Mouse (Mus musculus): ENCODE results near the gene Myadm. TPM values are rescaled to one million over a fixed set of nuclear protein-coding genes. Genes with fewer than 3 reads are reported as not detected.
"Not testable (repeated sequence)": the region's sequence is repeated elsewhere in the genome, so short reads cannot be mapped to it uniquely, and the experiment has no call there.

Myadm gene
- polyA plus RNA-seq, 1 experiment from 2014 or later: 55.1 TPM

DNA sequence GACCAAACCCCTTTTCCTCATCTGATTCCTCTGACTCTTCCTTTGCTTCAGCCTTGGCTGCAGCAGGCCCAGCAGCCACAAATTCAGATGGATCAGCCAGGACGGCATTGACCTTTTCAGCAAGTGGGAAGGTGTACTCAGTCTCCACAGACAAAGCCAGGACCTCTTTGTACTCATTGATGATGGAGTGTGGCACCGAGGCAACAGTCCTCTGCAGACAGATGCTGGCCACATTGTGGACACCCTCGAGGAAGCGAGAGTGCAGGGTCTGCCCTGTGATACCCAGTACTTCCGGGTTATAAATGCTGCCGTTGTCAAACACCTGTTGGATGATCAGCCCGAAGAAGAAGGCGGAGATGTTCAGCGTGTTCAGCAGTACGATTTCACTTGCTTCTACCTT lies 4.3 kb upstream of the Myadm start:
- Histone ChIP-seq H3K9ac (ENCODE audit: low read depth, low read length) (no peak overlapping the region), H3K9me3 (replicated peaks; ENCODE audit: control insufficient read depth, low read length) (no peaks in the 10 kb centered on the region), H3K27me3 (ENCODE audit: control insufficient read depth, insufficient read depth, low read depth, low read length) (no peaks in the 10 kb centered on the region), H3K4me3 (ENCODE audit: low read depth, low read length) (no peak overlapping the region), H3K36me3 (ENCODE audit: control insufficient read depth, insufficient read depth) (no peaks in the 10 kb centered on the region), H3K4me1 (ENCODE audit: control insufficient read depth, low read depth, low read length) (peaks cover 7% of the 10 kb centered on the region), H3K4me2 (ENCODE audit: low read depth, low read length) (no peak overlapping the region), H3K27ac (ENCODE audit: low read length) (no peak overlapping the region)
- 75% methylated on average over 10 of the region's 10 CpGs for WGBS (ENCODE audit: insufficient replicate concordance)
- no peak for ATAC-seq (ENCODE audit: low read depth)

DNA sequence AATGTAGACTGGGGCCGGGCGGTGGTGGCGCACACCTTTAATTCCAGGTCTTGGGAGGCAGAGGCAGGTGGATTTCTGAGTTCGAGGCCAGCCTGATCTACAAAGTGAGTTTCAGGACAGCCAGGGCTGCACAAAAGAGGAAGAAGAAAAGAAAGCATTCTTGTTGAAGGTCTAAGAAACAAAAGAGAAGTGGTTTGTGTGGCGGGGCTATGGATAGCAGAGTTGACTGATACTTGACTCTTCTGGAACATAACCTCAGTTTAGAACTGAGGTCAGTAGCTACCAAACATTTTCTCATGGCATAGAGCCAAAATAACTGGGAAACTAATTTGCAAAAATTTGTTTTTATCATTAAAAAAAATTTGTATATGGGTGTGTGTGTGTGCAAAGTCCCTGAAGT lies 2.8 kb upstream of the Myadm start:
- Histone ChIP-seq H3K27me3 (ENCODE audit: control insufficient read depth, insufficient read depth, low read depth, low read length) (no peaks in the 10 kb centered on the region), H3K9me3 (replicated peaks; ENCODE audit: control insufficient read depth, low read length) (no peaks in the 10 kb centered on the region), H3K27ac (ENCODE audit: low read length) (no peak overlapping the region), H3K4me3 (ENCODE audit: low read depth, low read length) (no peak overlapping the region), H3K4me2 (ENCODE audit: low read depth, low read length) (no peak overlapping the region), H3K36me3 (ENCODE audit: control insufficient read depth, insufficient read depth) (no peaks in the 10 kb centered on the region), H3K9ac (ENCODE audit: low read depth, low read length) (no peak overlapping the region), H3K4me1 (ENCODE audit: control insufficient read depth, low read depth, low read length) (peaks cover 8% of the 10 kb centered on the region)
- ATAC-seq (ENCODE audit: low read depth): no peak
- WGBS (ENCODE audit: insufficient replicate concordance): 67% methylated on average over 5 of the region's 5 CpGs

DNA sequence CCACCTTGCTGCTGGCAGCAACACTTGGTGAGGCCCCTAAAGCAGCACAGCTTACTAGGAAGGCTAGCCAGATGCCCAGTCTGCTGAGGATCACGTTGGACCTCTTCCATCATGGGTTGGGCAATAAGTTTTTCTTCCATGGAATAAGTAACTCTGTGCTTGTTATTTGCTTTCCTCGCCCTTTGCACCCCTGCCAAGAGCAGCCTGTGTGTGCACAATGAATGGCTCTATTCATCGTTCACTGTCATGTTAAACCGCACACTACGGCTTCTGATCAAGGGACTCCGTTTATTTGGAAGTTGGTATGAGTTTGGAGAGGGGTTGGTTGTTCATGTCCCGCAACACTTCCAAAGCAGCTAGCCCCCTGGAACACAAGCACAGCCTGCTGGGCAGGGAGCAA lies 1.7 kb upstream of the Myadm start:
- peak overlapping the region; percentile 82 for H3K27ac ChIP-seq (ENCODE audit: low read length)
- no peaks in the 10 kb centered on the region for H3K36me3 ChIP-seq (ENCODE audit: control insufficient read depth, insufficient read depth)
- no peaks in the 10 kb centered on the region for H3K27me3 ChIP-seq (ENCODE audit: control insufficient read depth, insufficient read depth, low read depth, low read length)
- H3K9ac ChIP-seq (ENCODE audit: low read depth, low read length): no peak overlapping the region
- ATAC-seq (ENCODE audit: low read depth): peak; percentile 58
- no peak overlapping the region for H3K4me3 ChIP-seq (ENCODE audit: low read depth, low read length)
- H3K4me1 ChIP-seq (ENCODE audit: control insufficient read depth, low read depth, low read length): peaks cover 8% of the 10 kb centered on the region
- no peaks in the 10 kb centered on the region for H3K9me3 ChIP-seq (replicated peaks; ENCODE audit: control insufficient read depth, low read length)
- 63% methylated on average over 7 of the region's 7 CpGs for WGBS (ENCODE audit: insufficient replicate concordance)
- peak overlapping the region; percentile 39; the same call in 1 of the 2 replicates for H3K4me2 ChIP-seq (ENCODE audit: low read depth, low read length)

DNA sequence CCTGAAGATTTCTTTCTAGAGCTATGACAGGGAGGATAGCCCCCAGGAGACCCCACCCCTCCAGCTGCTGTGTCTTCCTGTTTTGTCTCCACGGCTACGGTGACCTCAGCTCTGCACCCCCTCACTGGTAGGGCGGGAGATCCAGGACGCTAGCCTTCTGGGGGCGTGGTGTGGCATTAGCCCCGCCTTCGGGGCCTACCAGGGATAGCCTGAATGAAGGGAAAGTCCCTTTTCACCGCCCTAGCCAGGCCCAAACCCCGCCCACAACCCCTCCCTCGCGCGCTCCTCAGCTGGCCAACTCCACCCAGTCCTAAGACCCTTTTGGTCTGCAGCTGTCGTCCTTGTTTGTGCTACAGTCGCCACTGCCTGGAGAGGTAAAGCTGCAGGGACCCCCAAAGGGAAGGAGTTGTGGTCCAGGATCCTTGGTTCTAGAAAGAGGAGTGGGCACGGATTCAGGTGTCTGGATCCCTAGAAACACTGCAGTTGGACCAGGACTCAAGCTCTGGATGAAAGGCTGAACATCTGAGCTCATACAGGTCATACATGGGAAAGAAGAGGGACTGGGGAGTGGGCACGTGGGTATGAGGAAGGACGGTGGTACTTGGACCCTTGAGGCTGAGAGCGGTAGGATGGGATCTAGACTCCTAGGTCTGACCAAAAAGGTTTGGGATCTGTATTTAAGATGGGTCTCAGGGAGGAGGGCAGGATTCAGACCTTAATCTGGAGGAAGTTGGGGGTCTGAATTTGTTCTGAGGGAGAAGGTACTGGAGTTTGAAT lies 1.6 kb downstream of the Myadm start:
- H3K4me2 ChIP-seq (ENCODE audit: low read depth, low read length): peak overlapping the region; percentile 61
- peak overlapping the region; percentile 60 for H3K4me3 ChIP-seq (ENCODE audit: low read depth, low read length)
- H3K4me1 ChIP-seq (ENCODE audit: control insufficient read depth, low read depth, low read length): peaks cover 10% of the 10 kb centered on the region
- peak overlapping the region; percentile 52 for H3K9ac ChIP-seq (ENCODE audit: low read depth, low read length)
- WGBS (ENCODE audit: insufficient replicate concordance): 5% methylated on average over 18 of the region's 18 CpGs
- ATAC-seq (ENCODE audit: low read depth): peak; percentile 78
- no peaks in the 10 kb centered on the region for H3K9me3 ChIP-seq (replicated peaks; ENCODE audit: control insufficient read depth, low read length)
- no peaks in the 10 kb centered on the region for H3K27me3 ChIP-seq (ENCODE audit: control insufficient read depth, insufficient read depth, low read depth, low read length)
- no peaks in the 10 kb centered on the region for H3K36me3 ChIP-seq (ENCODE audit: control insufficient read depth, insufficient read depth)
- peak overlapping the region; percentile 72 for H3K27ac ChIP-seq (ENCODE audit: low read length)

DNA sequence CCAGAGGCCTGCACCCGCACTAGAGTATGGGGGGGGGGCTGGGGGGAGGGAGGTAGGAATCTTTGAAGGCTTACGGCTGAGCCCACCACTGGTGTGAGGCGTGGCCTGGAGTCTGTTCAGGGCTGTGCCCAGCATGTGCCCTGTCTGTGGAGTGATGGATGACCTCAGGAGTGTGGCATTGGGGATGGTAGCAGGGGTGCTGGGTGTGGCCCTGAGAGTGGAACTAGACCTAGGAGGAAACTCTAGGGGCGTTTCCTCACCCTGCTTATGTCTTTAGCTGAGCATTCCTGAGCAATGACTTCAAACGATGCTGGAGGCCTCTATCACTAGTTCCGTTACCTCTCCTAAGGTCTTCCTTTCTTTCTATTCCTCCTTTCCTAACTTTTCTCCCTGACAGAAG lies 2.3 kb downstream of the Myadm start:
- peak overlapping the region; percentile 52 for H3K9ac ChIP-seq (ENCODE audit: low read depth, low read length)
- H3K36me3 ChIP-seq (ENCODE audit: control insufficient read depth, insufficient read depth): no peaks in the 10 kb centered on the region
- H3K4me2 ChIP-seq (ENCODE audit: low read depth, low read length): peak overlapping the region; percentile 61
- peak overlapping the region; percentile 60 for H3K4me3 ChIP-seq (ENCODE audit: low read depth, low read length)
- no peaks in the 10 kb centered on the region for H3K27me3 ChIP-seq (ENCODE audit: control insufficient read depth, insufficient read depth, low read depth, low read length)
- peaks cover 10% of the 10 kb centered on the region for H3K4me1 ChIP-seq (ENCODE audit: control insufficient read depth, low read depth, low read length)
- H3K27ac ChIP-seq (ENCODE audit: low read length): peak overlapping the region; percentile 72; the same call in 1 of the 2 replicates
- 48% methylated on average over 6 of the region's 6 CpGs for WGBS (ENCODE audit: insufficient replicate concordance)
- H3K9me3 ChIP-seq (replicated peaks; ENCODE audit: control insufficient read depth, low read length): no peaks in the 10 kb centered on the region
- ATAC-seq (ENCODE audit: low read depth): no peak

DNA sequence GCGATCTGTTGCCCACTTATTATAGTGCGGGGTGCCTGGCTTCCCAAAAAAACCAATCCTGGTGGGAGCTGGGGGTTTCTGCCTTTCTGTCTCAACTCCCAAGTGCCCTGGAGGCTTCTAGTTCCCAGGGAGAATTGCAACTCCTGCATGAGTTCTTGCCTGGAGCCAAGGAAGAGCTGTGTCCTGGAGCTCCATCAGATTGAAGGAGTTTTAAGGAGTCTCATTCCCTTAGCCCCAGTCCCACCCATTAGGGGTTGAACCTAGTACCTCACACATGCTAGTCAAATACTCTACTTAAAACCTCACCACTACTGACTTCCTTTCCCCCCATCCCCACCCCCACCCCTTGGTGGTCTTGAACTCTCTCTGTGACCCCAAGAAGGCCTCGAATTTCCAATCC lies 2.9 kb downstream of the Myadm start:
- no peak for ATAC-seq (ENCODE audit: low read depth)
- H3K4me1 ChIP-seq (ENCODE audit: control insufficient read depth, low read depth, low read length): peaks cover 10% of the 10 kb centered on the region

DNA sequence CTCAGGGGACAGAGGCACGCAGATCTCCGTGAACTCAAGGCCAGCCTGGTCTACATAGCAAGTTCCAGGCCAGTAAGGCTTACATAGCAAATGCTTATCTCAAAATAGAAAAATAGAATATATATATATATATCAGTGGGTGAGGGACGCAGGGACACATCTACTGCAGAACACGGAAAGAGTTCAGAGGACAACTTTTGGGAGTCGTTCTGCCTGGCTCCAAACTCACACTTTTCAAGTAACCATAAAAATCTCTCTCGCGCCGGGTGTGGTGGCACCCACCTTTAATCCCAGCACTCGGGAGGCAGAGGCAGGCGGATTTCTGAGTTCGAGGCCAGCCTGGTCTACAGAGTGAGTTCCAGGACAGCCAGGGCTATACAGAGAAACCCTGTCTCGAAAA lies 3.4 kb downstream of the Myadm start:
- H3K9me3 ChIP-seq (replicated peaks; ENCODE audit: control insufficient read depth, low read length); H3K36me3 ChIP-seq (ENCODE audit: control insufficient read depth, insufficient read depth); H3K4me1 ChIP-seq (ENCODE audit: control insufficient read depth, low read depth, low read length); ATAC-seq (ENCODE audit: low read depth); H3K9ac ChIP-seq (ENCODE audit: low read depth, low read length); H3K27me3 ChIP-seq (ENCODE audit: control insufficient read depth, insufficient read depth, low read depth, low read length): not testable (repeated sequence)
- 54% methylated on average over 12 of the region's 12 CpGs for WGBS (ENCODE audit: insufficient replicate concordance)
- Histone ChIP-seq H3K27ac (ENCODE audit: low read length) (peak overlapping the region; percentile 16), H3K4me3 (ENCODE audit: low read depth, low read length) (peak overlapping the region; percentile 60), H3K4me2 (ENCODE audit: low read depth, low read length) (peak overlapping the region; percentile 61)

More for the DNA sequence above, 2.9 kb downstream of the Myadm start:
- peak overlapping the region; percentile 61 for H3K4me2 ChIP-seq (ENCODE audit: low read depth, low read length)
- peak overlapping the region; percentile 60 for H3K4me3 ChIP-seq (ENCODE audit: low read depth, low read length)
- no peaks in the 10 kb centered on the region for H3K9me3 ChIP-seq (replicated peaks; ENCODE audit: control insufficient read depth, low read length)
- WGBS (ENCODE audit: insufficient replicate concordance): 63% methylated on average over 3 of the region's 3 CpGs
- H3K36me3 ChIP-seq (ENCODE audit: control insufficient read depth, insufficient read depth): peaks cover under 1% of the 10 kb centered on the region; the same call in 1 of the 2 replicates
- H3K9ac ChIP-seq (ENCODE audit: low read depth, low read length): no peak overlapping the region; the same call in 1 of the 2 replicates
- peak overlapping the region; percentile 16 for H3K27ac ChIP-seq (ENCODE audit: low read length)
- H3K27me3 ChIP-seq (ENCODE audit: control insufficient read depth, insufficient read depth, low read depth, low read length): no peaks in the 10 kb centered on the region

DNA sequence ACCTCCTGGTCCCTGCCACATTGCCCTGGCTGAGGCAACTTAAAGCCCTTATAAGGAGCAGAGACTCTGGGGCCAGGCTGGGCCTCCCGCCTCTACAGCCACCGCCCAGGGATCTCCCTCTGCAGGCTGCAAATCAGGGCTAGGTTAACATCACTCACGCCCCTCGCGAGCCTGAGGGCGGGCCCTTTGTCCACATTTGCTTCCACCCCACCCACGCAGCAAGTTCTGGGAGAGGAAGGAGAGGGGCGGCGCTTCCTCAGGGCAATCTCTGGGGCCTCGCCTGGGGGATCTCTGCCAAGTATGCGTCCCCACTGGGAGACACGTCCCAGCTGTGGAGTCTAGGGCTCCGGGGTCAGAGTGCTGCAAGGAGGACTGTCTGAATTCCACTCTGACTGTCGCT lies 3.9 kb downstream of the Myadm start:
- Histone ChIP-seq H3K4me2 (ENCODE audit: low read depth, low read length) (peak overlapping the region; percentile 61), H3K4me1 (ENCODE audit: control insufficient read depth, low read depth, low read length) (peaks cover 10% of the 10 kb centered on the region), H3K9me3 (replicated peaks; ENCODE audit: control insufficient read depth, low read length) (no peaks in the 10 kb centered on the region), H3K27me3 (ENCODE audit: control insufficient read depth, insufficient read depth, low read depth, low read length) (no peaks in the 10 kb centered on the region), H3K36me3 (ENCODE audit: control insufficient read depth, insufficient read depth) (peaks cover 6% of the 10 kb centered on the region; the same call in 1 of the 2 replicates), H3K9ac (ENCODE audit: low read depth, low read length) (peak overlapping the region; percentile 42; the same call in 1 of the 2 replicates), H3K4me3 (ENCODE audit: low read depth, low read length) (peak overlapping the region; percentile 54), H3K27ac (ENCODE audit: low read length) (peak overlapping the region; percentile 47)
- ATAC-seq (ENCODE audit: low read depth): peak; percentile 80
- WGBS (ENCODE audit: insufficient replicate concordance): under 1% methylated on average over 14 of the region's 14 CpGs

DNA sequence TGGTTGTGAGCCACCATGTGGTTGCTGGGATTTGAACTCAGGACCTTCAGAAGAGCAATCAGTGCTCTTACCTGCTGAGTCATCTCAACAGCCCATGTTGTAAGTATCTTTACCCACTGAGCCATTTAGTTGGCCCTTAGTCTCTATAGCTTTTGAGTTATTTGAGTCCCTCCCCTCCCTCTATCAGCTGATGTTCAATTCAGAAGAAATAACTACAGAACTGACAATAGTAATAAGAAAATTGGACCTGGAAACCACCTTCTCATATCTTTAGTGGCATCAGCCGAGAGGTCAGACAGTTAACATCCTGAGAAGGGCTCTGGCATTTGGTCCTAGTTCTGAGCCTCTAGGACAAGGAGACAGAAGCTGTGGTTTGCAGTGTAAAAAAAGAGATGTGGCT lies 5.9 kb downstream of the Myadm start:
- WGBS (ENCODE audit: insufficient replicate concordance): 40% methylated on average over 1 of the region's 1 CpGs
- H3K4me1 ChIP-seq (ENCODE audit: control insufficient read depth, low read depth, low read length): peaks cover 4% of the 10 kb centered on the region
- no peaks in the 10 kb centered on the region for H3K9me3 ChIP-seq (replicated peaks; ENCODE audit: control insufficient read depth, low read length)
- H3K4me3 ChIP-seq (ENCODE audit: low read depth, low read length): no peak overlapping the region
- no peaks in the 10 kb centered on the region for H3K27me3 ChIP-seq (ENCODE audit: control insufficient read depth, insufficient read depth, low read depth, low read length)
- ATAC-seq (ENCODE audit: low read depth): no peak
- 0 out of 2 replicates have a peak overlapping the region, but pooled peaks have one; percentile 19 for H3K27ac ChIP-seq (ENCODE audit: low read length)
- H3K9ac ChIP-seq (ENCODE audit: low read depth, low read length): no peak overlapping the region
- H3K36me3 ChIP-seq (ENCODE audit: control insufficient read depth, insufficient read depth): peaks cover 6% of the 10 kb centered on the region; the same call in 1 of the 2 replicates
- H3K4me2 ChIP-seq (ENCODE audit: low read depth, low read length): 0 out of 2 replicates have a peak overlapping the region, but pooled peaks have one; percentile 15

All from liver, embryonic 16.5 days (tissue).